Mouse (Mus musculus): ENCODE results near the gene Shmt1. TPM values are rescaled to one million over a fixed set of nuclear protein-coding genes. Genes with fewer than 3 reads are reported as not detected.
"Not testable (repeated sequence)": the region's sequence is repeated elsewhere in the genome, so short reads cannot be mapped to it uniquely, and the experiment has no call there.

The Shmt1 gene
- total RNA-seq (2021): 1 to 10 TPM; 5.3 to 6.6 TPM

GRCm38 (mm10) chr11:60811618-60812017 is at the start of gene Shmt1:
TSS of gene Shmt1 (minus strand) at chr11:60811718.
- not testable (repeated sequence) for DNase-seq

GRCm38 (mm10) chr11:60856587-60856986 is 45.1 kb upstream of the Shmt1 start:
- DNase-seq: no peak

GRCm38 (mm10) chr11:60845415-60845814 is 33.9 kb upstream of the Shmt1 start:
- no peak for DNase-seq

- DNase-seq: no peak
These were observed 31.9 kb upstream of the Shmt1 start for GRCm38 (mm10) chr11:60843412-60843811.

- DNase-seq: no peak
These were observed 30.1 kb upstream of the Shmt1 start for GRCm38 (mm10) chr11:60841467-60842200.

GRCm38 (mm10) chr11:60837644-60838406 is 26.3 kb upstream of the Shmt1 start:
- DNase-seq: no peak

GRCm38 (mm10) chr11:60836897-60837296 is 25.4 kb upstream of the Shmt1 start:
- no peak for DNase-seq

GRCm38 (mm10) chr11:60830433-60831052 is 19.0 kb upstream of the Shmt1 start, which contains the start of gene Dhrs7b:
TSS of gene Dhrs7b (plus strand) at chr11:60830631.
- peak; percentile 83 to 86 for DNase-seq

GRCm38 (mm10) chr11:60828903-60829302 is 17.4 kb upstream of the Shmt1 start:
- no peak for DNase-seq

GRCm38 (mm10) chr11:60827241-60827945 is 15.9 kb upstream of the Shmt1 start:
- no peak for DNase-seq

GRCm38 (mm10) chr11:60826700-60827099 is 15.2 kb upstream of the Shmt1 start:
- DNase-seq: no peak

GRCm38 (mm10) chr11:60825191-60825590 is 13.7 kb upstream of the Shmt1 start:
- DNase-seq: no peak

- no peak for DNase-seq
These were observed 12.3 kb upstream of the Shmt1 start for GRCm38 (mm10) chr11:60823771-60824170.

- DNase-seq: no peak
These were observed 4.9 kb upstream of the Shmt1 start for GRCm38 (mm10) chr11:60816398-60816797.

- peak; percentile 88 to 90 for DNase-seq
These were observed 461 bp downstream of the Shmt1 start for GRCm38 (mm10) chr11:60811054-60811460.

GRCm38 (mm10) chr11:60810046-60810965 is 1.2 kb downstream of the Shmt1 start:
- DNase-seq: no peak

- no peak for DNase-seq
These were observed 2.0 kb downstream of the Shmt1 start for GRCm38 (mm10) chr11:60809546-60809945.

GRCm38 (mm10) chr11:60808286-60809070 is 3.0 kb downstream of the Shmt1 start:
- DNase-seq: peak; percentile 26 to 43

- no peak for DNase-seq
These were observed 10.6 kb downstream of the Shmt1 start for GRCm38 (mm10) chr11:60800892-60801291.

- no peak for DNase-seq
These were observed 11.5 kb downstream of the Shmt1 start for GRCm38 (mm10) chr11:60799977-60800376.

- DNase-seq: no peak
These were observed 15.2 kb downstream of the Shmt1 start for GRCm38 (mm10) chr11:60796342-60796741.
